Mouse (Mus musculus) testis, adult 2 months (tissue): ENCODE results near the gene Otud7a. TPM values are rescaled to one million over a fixed set of nuclear protein-coding genes. Genes with fewer than 3 reads are reported as not detected.
A peak's percentile ranks its signal among the peaks of the same experiment; 100 is the strongest.

ENCODE experiments used
- H3K27ac ChIP-seq: fragments of 200-500 bp; 2 replicates; pipeline ENCODE4 v1.5.1; 2012; ENCODE audit warnings: low read depth, low read length; ENCODE audit not compliant: control insufficient read depth, insufficient read depth
- H3K27me3 ChIP-seq: fragments of 200-500 bp; 2 replicates; pipeline ENCODE4 v1.6.1; 2012; ENCODE audit warnings: mild to moderate bottlenecking, low read length, moderate library complexity; ENCODE audit not compliant: control insufficient read depth, insufficient read depth
- H3K36me3 ChIP-seq: fragments of 200-500 bp; 2 replicates; pipeline ENCODE4 v1.6.1; 2012; ENCODE audit warnings: mild to moderate bottlenecking, low read length; ENCODE audit not compliant: control insufficient read depth, insufficient read depth
- H3K4me1 ChIP-seq: fragments of 200-500 bp; 2 replicates; pipeline ENCODE4 v1.6.1; 2012; ENCODE audit warnings: low read length; ENCODE audit not compliant: control insufficient read depth, insufficient read depth
- H3K4me3 ChIP-seq: fragments of 200-500 bp; 2 replicates; pipeline ENCODE4 v1.5.1; 2012; ENCODE audit warnings: low read depth, mild to moderate bottlenecking, low read length, moderate library complexity, mixed read lengths; ENCODE audit not compliant: control insufficient read depth
- CTCF ChIP-seq: fragments of 200-500 bp; IDR thresholded peaks from 2 replicates; pipeline ENCODE4 v1.5.1; 2012; ENCODE audit warnings: low read depth, mild to moderate bottlenecking, inconsistent platforms, low read length, moderate library complexity; ENCODE audit not compliant: control insufficient read depth, insufficient read depth, insufficient replicate concordance
- POLR2A ChIP-seq: fragments of 200-500 bp; IDR thresholded peaks from 2 replicates; pipeline ENCODE4 v1.6.1; 2012; ENCODE audit warnings: low read depth, mild to moderate bottlenecking, inconsistent platforms, low read length, moderate library complexity; ENCODE audit not compliant: control insufficient read depth
- polyA plus RNA-seq: library from polyadenylated mRNA; depleted of rRNA; stranded (reverse); fragments of >200 nt; gene quantifications from 2 replicates; pipeline ENCODE4 v1.2.3, GENCODE M21; 2012

The Otud7a gene
- polyA plus RNA-seq, 1 experiment = 6.3 TPM

DNA sequence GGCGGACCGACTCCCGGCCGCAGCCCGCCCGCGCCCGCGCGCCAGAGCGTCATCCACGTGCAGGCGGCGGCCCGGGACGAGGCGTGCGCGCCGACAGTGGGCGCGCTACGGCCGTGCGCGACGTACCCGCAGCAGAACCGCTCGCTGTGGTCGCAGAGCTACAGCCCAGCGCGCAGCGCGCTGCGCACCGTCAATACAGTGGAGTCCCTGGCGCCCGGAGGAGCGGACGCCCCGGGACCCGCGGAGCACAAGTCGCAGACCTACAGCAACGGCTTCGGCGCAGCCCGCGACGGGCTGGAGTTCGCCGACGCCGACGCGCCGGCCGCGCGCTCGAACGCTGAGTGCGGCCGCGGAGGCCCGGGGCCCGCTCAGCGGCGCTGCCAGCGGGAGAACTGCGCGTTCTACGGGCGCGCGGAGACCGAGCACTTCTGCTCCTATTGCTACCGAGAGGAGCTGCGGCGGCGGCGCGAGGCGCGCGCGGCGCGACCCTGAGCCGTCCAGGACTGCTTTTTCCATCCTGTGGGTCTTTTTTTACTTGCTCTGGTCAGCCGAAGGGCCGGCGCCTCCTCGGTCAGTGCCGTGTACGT lies 313.8 kb downstream of the Otud7a start:
- TF ChIP-seq CTCF (no peak), POLR2A (no peak)
- Histone ChIP-seq H3K36me3 (no peaks in the 10 kb centered on the region), H3K4me1 (peaks cover 23% of the 10 kb centered on the region), H3K27me3 (no peaks in the 10 kb centered on the region), H3K27ac (no peak overlapping the region), H3K4me3 (peak overlapping the region; percentile 77)

DNA sequence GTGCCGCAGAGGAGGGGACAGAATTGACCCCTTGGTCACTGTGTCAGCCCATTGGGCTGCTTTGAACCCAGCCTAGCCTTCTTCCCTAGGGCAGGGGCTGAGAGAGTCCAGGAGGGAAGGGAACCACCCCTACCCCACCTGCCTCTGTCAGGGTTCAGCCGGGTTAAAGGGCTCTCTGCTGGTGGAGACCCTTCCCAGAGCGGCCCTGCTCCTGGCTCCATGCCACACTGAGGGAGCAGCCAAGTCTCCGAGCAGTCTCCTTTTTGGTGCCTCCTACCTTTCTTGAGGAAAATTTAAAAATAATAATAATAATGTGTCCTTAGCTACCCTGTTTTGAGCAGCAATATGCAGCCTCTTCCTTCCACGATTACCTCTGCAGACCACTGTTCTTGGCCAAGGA lies 315.1 kb downstream of the Otud7a start:
- Histone ChIP-seq H3K4me1 (peaks cover 23% of the 10 kb centered on the region), H3K27me3 (no peaks in the 10 kb centered on the region), H3K27ac (no peak overlapping the region), H3K4me3 (no peak overlapping the region), H3K36me3 (no peaks in the 10 kb centered on the region)
- no peak for TF ChIP-seq CTCF
- no peak for TF ChIP-seq POLR2A

DNA sequence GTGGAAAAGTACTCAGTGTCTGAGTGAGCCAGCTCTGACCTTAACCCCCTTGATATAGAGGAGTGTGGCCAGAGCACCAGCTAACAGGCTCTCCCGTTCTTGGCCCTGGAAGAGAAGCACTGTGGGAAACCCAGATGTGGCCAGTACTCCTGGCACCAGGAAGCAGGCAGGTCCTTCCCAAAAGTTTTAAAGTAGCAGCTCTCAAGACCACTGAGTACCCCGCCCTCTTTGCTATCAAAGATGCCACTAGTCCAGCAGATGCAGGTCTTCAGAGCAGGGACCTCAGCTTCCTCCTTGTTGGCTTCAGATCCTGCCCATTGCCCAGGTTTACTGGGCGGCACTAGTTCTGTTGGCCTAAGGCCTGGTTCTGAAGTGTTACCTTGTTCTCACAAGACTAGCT lies 318.0 kb downstream of the Otud7a start:
- H3K4me1 ChIP-seq = peaks cover 9% of the 10 kb centered on the region
- H3K27me3 ChIP-seq = no peaks in the 10 kb centered on the region
- H3K27ac ChIP-seq = no peak overlapping the region
- H3K36me3 ChIP-seq = no peaks in the 10 kb centered on the region
- TF ChIP-seq POLR2A = no peak
- TF ChIP-seq CTCF = no peak
- H3K4me3 ChIP-seq = no peak overlapping the region

DNA sequence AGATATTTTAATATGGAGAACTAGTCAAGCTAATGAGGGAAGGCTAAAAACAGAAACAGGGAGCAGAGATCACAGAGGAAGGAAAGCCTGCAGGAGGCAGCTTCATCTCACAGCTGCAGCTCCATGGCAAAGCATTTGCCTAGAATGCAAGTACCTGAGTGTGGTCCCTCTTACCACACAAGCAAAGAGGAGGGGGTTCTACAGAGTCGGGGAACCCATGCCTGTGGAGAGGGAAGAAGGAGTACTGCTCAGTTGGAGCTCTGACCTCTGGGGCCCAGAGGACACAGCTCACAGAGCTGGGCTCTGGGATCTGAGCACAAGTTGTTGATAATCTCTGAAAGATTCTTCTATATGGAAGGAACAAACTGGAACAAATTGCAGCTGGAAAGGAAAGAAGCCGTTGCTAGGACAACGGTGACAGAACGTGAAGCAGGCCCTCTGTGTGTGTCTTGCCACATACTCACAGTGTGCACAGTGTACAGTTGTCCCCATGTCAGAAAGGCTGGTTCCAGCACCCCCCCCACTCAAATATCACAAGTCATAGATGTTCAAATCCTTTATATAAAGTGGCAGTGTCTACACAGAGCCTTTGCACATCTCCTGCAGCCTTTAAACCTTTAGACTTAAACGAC lies 324.0 kb downstream of the Otud7a start:
- Histone ChIP-seq H3K4me1 (no peaks in the 10 kb centered on the region), H3K27me3 (no peaks in the 10 kb centered on the region), H3K27ac (no peak overlapping the region), H3K4me3 (no peak overlapping the region), H3K36me3 (no peaks in the 10 kb centered on the region)
- no peak for TF ChIP-seq POLR2A
- no peak for TF ChIP-seq CTCF

DNA sequence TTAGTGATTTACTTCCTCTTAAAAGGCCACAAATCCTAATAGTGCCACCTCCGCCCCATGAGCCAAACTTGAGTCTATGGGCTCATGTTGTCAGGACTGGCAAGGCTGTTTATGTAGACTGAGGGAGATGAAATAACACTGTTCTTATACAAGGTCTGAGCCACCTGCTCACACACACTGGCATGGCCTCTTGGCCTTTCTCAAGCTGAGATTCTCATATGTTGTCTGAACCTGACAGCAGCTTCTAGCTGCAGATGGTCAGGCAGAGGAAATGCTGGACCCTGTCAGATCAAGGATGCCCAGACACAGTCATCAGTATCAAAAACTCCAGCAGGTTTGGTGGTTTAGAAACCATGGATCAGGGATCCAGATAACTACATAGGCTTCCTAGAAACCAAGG lies 328.7 kb downstream of the Otud7a start:
- Histone ChIP-seq H3K27ac (no peak overlapping the region), H3K36me3 (no peaks in the 10 kb centered on the region), H3K4me1 (no peaks in the 10 kb centered on the region), H3K4me3 (no peak overlapping the region), H3K27me3 (no peaks in the 10 kb centered on the region)
- no peak for TF ChIP-seq CTCF
- no peak for TF ChIP-seq POLR2A

DNA sequence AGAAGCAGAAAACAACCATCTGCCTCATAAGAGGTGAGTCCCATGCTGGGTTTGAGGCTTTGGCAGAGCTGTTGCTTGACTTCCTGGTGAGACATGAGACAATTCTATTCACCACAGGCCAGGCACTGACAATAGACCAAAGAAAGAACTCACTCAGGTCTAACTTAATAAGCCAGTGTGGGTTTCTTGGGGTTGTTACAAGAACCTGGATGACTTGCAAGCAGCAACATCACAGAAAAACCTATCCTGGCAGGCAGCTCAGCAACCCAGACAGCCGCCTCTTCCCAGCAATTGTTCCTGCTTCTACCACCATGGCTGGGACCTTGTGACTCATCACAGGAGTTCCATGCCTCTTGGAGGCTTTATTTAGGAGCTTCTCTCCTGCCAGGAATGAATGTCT lies 329.7 kb downstream of the Otud7a start:
- no peaks in the 10 kb centered on the region for H3K36me3 ChIP-seq
- no peak overlapping the region for H3K4me3 ChIP-seq
- H3K4me1 ChIP-seq = no peaks in the 10 kb centered on the region
- no peak overlapping the region for H3K27ac ChIP-seq
- no peaks in the 10 kb centered on the region for H3K27me3 ChIP-seq
- TF ChIP-seq CTCF (no peak), POLR2A (no peak)

DNA sequence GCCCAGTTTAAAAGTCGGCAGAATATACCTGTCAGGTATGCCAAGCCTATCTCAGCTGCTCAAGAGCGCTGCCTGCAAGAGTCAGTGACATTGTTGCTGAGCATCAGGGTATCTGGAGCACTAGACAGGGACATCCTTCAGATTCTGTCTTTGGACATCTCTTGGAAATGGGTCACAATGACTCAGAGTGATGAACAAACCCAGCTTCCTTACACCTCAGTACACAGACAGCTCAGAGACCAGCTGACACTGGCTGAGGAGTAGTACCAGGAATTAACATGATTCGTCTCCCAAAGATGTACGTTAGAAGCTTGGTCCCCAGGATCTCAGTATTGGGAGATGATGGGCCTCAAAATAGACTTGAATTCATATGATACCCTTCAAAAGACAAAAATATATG lies 332.8 kb downstream of the Otud7a start:
- TF ChIP-seq POLR2A (no peak), CTCF (no peak)
- Histone ChIP-seq H3K27me3 (no peaks in the 10 kb centered on the region), H3K4me3 (no peak overlapping the region), H3K4me1 (no peaks in the 10 kb centered on the region), H3K36me3 (no peaks in the 10 kb centered on the region), H3K27ac (no peak overlapping the region)

DNA sequence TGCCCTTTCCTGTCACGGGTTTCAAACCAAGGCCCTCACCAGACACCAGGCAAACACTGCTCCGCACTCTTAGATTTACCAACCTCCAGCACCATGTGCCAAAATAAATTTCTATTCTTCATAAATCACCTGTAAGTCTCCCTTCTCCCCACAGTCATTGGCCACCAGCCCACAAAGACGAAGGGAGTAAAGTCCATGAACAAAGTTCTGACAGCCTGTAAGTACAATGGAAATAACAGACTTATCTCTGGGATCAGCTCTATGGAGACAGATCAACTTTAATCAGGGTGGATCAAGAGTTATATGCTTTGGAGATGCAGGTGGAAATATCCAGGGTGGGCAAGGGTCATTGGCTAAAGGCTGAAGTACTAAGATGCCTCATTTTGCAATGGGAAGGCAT lies 336.3 kb downstream of the Otud7a start:
- no peak overlapping the region for H3K4me3 ChIP-seq
- no peak for TF ChIP-seq POLR2A
- no peak for TF ChIP-seq CTCF
- H3K27me3 ChIP-seq = no peaks in the 10 kb centered on the region
- no peak overlapping the region for H3K27ac ChIP-seq
- H3K4me1 ChIP-seq = no peaks in the 10 kb centered on the region
- H3K36me3 ChIP-seq = no peaks in the 10 kb centered on the region
